Mouse (Mus musculus): Measurements from ENCODE around the gene Mink1.
"Not testable (repeated sequence)": the region's sequence is repeated elsewhere in the genome, so short reads cannot be mapped to it uniquely, and the experiment has no call there.

Mink1 gene

GRCm38 (mm10) chr11:70553940-70554339 lies 8.7 kb upstream of the Mink1 start:
- DNase-seq (ENCODE audit: low spot score in 2 of 2): no peak

- no peak for DNase-seq (ENCODE audit: low spot score in 2 of 2)
These were observed 5.1 kb upstream of the Mink1 start for GRCm38 (mm10) chr11:70557545-70557944.

DNA sequence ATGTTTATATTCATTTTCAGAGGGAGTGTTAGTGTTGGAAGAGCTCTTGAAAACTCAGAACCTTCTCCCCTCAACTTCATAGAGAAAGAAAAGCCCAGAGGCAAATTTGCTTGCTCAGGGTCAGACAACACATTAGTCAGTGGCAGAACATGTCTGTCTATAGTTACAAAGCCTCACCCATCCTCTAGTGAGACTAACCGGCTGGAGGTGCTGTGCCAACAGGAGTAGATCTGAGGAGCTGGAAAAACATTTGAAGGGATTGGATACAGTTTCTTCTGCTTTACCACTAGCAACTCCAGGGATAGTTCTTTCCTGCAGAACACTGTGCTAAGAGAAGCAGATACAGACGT lies 769 bp upstream of the Mink1 start:
- no peak for DNase-seq (ENCODE audit: low spot score in 2 of 2)

- no peak for DNase-seq (ENCODE audit: low spot score in 2 of 2)
These were observed 351 bp downstream of the Mink1 start for GRCm38 (mm10) chr11:70562995-70563469.

GRCm38 (mm10) chr11:70563470-70564275 lies 992 bp downstream of the Mink1 start:
- DNase-seq (ENCODE audit: low spot score in 2 of 2): no peak

GRCm38 (mm10) chr11:70564276-70564873 lies 1.7 kb downstream of the Mink1 start:
- no peak for DNase-seq (ENCODE audit: low spot score in 2 of 2)

GRCm38 (mm10) chr11:70566586-70566985 lies 3.9 kb downstream of the Mink1 start:
- DNase-seq (ENCODE audit: low spot score in 2 of 2): no peak

DNA sequence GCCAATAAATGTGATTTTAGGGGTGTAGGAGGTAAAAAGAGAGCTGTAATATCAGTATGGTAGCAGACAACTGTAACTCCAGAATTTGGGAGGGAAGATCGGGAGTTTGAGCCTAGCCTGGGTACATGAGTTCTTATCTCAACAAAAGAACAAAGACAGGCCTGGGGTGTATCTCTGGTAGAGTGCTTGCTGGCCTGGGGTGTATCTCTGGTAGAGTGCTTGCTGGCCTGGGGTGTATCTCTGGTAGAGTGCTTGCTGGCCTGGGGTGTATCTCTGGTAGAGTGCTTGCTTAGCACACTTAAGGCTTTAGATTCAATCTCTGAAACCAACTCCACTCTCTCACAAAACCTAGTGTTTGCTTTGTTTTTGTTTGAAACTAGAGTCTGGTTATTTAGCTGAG lies 7.9 kb downstream of the Mink1 start:
- DNase-seq (ENCODE audit: low spot score in 2 of 2): not testable (repeated sequence)

DNA sequence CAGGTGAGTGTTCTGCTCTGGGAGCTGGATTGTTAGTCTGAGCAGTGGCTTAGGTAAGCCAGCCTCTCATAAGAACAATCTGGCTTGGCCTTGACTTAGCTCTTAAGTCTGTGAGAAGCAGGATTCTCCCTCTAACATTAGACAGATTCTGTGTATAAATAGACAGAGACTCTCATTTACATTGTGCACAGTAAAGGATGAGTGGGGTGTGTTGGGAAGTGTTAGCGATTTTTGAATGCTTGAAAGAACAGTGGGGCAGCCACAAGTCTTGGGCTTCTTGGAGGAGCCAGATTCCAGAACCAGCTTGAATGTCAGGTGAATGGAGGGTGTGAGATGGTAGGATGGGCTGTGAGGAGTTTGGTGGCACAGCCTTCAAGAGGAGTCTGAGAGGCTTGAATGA lies 9.0 kb downstream of the Mink1 start:
- DNase-seq (ENCODE audit: low spot score in 2 of 2): no peak

DNA sequence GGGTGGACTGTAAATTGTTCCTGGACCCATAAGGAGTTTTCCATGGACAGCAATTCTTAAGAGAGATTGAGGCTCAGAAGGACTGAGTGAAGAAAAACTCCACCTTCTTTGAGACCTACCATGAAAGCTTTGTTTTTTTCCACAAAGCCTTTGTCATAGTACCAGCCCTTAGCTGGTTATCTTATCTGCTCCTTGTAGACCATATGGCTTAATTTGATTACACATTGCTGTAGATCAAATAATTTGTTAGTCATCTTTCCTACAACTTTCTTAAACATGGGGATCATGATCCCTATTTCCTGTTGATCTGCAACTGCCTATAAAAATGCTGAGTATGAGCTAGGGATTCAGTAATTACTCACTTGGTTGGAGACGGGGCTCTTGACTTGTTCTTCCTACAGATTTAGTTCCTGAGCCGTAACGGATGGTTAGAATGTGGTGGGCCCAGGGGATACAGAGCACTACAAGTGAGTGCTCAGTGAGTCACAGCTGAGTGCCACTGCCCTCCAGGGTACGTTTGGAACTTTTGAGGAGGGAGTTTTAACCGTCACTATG lies 9.7 kb downstream of the Mink1 start:
- no peak for DNase-seq (ENCODE audit: low spot score in 2 of 2)

GRCm38 (mm10) chr11:70573872-70574271 lies 11.2 kb downstream of the Mink1 start:
- no peak for DNase-seq (ENCODE audit: low spot score in 2 of 2)

GRCm38 (mm10) chr11:70577201-70577600 lies 14.5 kb downstream of the Mink1 start:
- no peak for DNase-seq (ENCODE audit: low spot score in 2 of 2)

GRCm38 (mm10) chr11:70578962-70579361 lies 16.3 kb downstream of the Mink1 start:
- DNase-seq (ENCODE audit: low spot score in 2 of 2): no peak

GRCm38 (mm10) chr11:70579710-70580357 lies 17.2 kb downstream of the Mink1 start:
- DNase-seq (ENCODE audit: low spot score in 2 of 2): no peak

DNA sequence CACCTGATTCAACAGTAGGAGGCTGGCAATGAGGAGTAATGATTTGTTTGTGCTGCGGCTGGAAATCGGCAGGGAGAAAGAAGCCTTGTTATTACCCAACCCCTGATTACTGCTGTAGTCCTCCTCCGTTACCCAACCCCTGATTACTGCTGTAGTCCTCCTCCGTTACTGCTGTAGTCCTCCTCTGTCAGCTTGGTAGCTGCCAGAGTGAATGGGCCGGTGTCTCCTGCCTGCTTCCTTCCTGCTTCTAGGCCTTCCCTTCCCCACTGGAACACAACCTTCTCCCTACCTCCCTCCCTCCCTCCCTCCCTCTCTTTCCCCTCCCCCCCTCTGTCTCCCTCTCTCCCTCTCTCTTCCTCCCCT lies 17.7 kb downstream of the Mink1 start:
- DNase-seq (ENCODE audit: low spot score in 2 of 2): no peak

DNA sequence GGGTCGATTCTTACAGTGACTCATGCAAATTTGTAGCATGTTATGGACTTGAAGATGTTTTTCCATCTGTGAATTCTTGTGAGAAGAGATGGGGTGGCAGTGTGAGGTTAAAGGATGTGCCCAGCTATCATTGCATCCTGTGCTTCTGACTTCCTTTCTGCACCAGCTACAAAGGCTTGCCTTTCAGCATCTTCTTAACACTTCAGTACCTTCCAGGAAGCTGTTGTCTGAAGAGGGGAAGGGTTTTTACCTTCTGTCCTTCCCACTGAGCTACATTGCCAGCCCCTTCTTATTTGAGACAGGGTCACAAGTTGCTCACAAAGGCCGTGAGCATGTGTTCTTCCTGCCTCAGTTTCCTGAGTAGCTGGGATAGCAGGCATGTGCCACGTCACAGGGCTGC lies 18.2 kb downstream of the Mink1 start:
- DNase-seq (ENCODE audit: low spot score in 2 of 2): no peak

DNA sequence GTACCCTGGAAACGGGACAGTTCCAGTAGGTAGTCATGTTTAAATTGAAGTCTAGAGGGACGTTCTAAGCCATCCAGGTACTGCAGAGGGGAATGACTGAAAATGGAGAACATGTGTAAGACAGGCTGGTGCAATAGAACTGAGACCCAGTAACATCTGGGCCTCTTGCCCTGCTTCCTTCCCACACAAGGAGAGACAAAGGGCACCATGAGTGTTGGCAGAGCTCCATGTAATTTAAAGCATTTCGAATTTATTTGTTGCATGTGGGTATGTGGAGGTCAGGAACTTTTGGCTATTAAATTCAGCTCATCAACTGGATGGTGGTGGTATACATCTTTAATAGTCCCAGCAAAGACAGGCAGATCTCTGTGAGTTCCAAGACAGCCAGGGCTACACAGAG lies 19.5 kb downstream of the Mink1 start:
- no peak for DNase-seq (ENCODE audit: low spot score in 2 of 2)

- DNase-seq (ENCODE audit: low spot score in 2 of 2): no peak
These were observed 20.5 kb downstream of the Mink1 start for GRCm38 (mm10) chr11:70583022-70583714.

GRCm38 (mm10) chr11:70583775-70584174 lies 21.1 kb downstream of the Mink1 start:
- no peak for DNase-seq (ENCODE audit: low spot score in 2 of 2)

- DNase-seq (ENCODE audit: low spot score in 2 of 2): no peak
These were observed 22.8 kb downstream of the Mink1 start for GRCm38 (mm10) chr11:70585457-70585856.

- no peak for DNase-seq (ENCODE audit: low spot score in 2 of 2)
These were observed 23.6 kb downstream of the Mink1 start for GRCm38 (mm10) chr11:70586261-70586660.

DNA sequence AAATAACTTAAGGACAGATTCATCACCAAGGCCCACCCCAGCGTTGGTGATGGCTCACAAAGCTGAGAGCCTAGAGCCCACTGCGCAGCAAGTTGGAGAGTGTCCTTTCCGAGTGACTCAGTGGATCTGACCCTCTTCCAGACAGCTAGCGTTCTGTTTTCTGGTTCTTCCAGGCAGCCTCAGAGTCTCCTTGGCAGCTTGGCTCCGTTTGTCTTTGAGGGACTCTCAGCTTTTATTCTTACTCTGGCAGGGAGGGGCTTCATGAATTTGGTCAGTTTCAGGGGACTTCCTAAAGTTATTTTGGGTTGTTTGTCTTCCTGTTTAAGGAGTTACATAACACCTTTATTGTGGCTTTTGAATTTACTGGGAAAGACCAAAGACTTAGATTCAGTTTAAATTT lies 24.3 kb downstream of the Mink1 start:
- DNase-seq (ENCODE audit: low spot score in 2 of 2): no peak

Data from left cerebral cortex, adult 9 months (tissue).